Mouse (Mus musculus): ENCODE measurements around the gene Fbxl8. TPM values are rescaled to one million over a fixed set of nuclear protein-coding genes. Genes with fewer than 3 reads are reported as not detected.
"Not testable (repeated sequence)": the region's sequence is repeated elsewhere in the genome, so short reads cannot be mapped to it uniquely, and the experiment has no call there.

Gene Fbxl8
- polyA plus RNA-seq, 1 experiment from 2014 or later = 1.8 TPM

DNA sequence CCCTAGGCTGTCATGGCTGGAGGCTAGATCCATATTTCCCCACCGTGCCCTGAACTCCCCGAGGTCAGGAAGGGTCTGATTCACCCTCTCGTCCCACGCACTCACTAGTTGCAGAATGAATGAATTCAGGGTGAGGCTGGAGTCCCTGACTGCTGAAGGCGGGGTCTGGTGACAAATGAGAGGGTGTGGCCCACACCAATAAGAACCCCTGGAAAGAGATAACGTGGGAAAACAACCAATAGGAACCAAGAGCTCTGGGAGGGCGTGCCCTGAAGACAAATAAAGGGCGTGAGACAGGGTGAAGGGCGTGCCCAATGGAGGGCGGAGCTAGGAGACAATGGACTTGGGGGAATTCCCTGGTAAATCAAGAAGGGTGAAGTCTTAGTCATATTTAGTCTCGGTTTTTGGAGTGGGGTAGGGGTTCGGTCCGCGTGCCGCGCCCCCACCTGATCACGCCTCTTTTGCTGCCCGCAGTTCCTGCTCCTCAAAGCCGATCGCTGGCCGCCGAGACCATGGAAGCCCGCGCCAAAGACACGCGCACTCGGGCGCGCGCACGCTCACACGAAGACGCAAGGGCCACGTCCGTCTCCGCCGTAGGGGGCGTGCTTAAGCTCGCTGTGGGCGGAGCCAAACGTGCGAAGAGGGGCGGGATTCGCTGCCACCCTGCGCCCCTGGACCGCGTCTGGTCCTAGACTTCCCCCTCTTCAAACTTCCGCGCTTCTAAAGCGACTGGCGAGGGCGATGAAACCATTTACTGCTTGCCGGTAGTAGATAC is 24.7 kb downstream of the Fbxl8 start:
- Histone ChIP-seq H3K4me3 (replicated peaks; ENCODE audit: low read depth, low read length) (peak overlapping the region; percentile 49), H3K27ac (peak overlapping the region; percentile 71), H3K4me2 (ENCODE audit: low read length) (peak overlapping the region; percentile 81), H3K27me3 (ENCODE audit: insufficient read depth, low read length) (peaks cover 4% of the 10 kb centered on the region; the same call in 1 of the 2 replicates), H3K9me3 (replicated peaks; ENCODE audit: low read length) (no peaks in the 10 kb centered on the region), H3K9ac (ENCODE audit: low read depth, low read length) (peak overlapping the region; percentile 46; the same call in 1 of the 2 replicates), H3K4me1 (replicated peaks; ENCODE audit: insufficient read depth, low read length) (peaks cover 18% of the 10 kb centered on the region), H3K36me3 (ENCODE audit: insufficient read depth, low read length) (no peaks in the 10 kb centered on the region)
- ATAC-seq (replicated peaks; ENCODE audit: low FRiP score, low read depth) (peak; percentile 90), DNase-seq (ENCODE audit: low spot score) (peak; percentile 98)
- WGBS = under 1% methylated on average over 53 of the region's 53 CpGs
- TF ChIP-seq CTCF (IDR thresholded peaks at IDR 0.05; ENCODE audit: low read depth) = peak; percentile 51

DNA sequence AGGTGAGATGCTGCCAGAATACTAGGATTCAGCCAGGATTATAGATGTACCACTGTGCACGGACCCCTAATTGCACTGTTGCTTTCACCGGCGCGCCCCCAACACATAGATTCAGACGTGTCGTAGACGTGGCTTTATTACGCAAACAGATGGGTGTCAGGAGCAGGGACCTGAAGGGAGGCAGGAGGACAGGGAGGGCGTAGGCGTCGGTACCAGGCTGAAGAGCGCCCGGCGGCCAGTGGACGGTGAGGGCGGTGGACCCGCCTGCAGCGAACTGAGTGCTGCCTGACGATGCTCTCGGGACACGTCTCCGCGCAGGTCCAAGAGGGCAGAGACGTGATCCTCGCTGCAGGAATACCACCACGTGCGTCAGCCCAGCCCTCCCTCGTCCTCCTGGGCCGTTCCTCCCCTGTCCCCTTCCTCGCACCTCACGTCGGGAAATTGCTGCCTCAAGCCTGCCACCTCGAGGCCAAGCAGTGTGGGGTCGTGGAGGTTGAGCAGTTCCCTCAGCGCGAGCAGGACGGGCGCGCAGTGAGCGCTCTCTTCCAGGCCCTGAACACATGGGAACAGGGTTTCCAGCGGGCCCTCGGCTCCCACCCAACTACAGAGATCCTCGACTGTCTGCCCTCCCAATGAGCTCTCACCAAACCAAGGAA is 25.5 kb downstream of the Fbxl8 start, which contains the start of gene 4931428F04Rik:
4931428F04Rik (minus strand) TSS at position 60 of the 656 bp plus-strand sequence.
- DNase-seq (ENCODE audit: low spot score) (peak; percentile 58), ATAC-seq (replicated peaks; ENCODE audit: low FRiP score, low read depth) (peak; percentile 53)
- Histone ChIP-seq H3K4me2 (ENCODE audit: low read length) (peak within 1 kb of the TSS; percentile 81), H3K36me3 (ENCODE audit: insufficient read depth, low read length) (no peaks in the 10 kb centered on the region), H3K4me1 (replicated peaks; ENCODE audit: insufficient read depth, low read length) (peaks cover 18% of the 10 kb centered on the region), H3K27ac (peak within 1 kb of the TSS; percentile 71), H3K9ac (ENCODE audit: low read depth, low read length) (peak within 1 kb of the TSS; percentile 46; the same call in 1 of the 2 replicates), H3K9me3 (replicated peaks; ENCODE audit: low read length) (no peaks in the 10 kb centered on the region), H3K27me3 (ENCODE audit: insufficient read depth, low read length) (peaks cover 4% of the 10 kb centered on the region; the same call in 1 of the 2 replicates), H3K4me3 (replicated peaks; ENCODE audit: low read depth, low read length) (peak within 1 kb of the TSS; percentile 49)
- 4% methylated on average over 43 of the region's 43 CpGs for WGBS
- peak; percentile 69 for TF ChIP-seq CTCF (IDR thresholded peaks at IDR 0.05; ENCODE audit: low read depth)

DNA sequence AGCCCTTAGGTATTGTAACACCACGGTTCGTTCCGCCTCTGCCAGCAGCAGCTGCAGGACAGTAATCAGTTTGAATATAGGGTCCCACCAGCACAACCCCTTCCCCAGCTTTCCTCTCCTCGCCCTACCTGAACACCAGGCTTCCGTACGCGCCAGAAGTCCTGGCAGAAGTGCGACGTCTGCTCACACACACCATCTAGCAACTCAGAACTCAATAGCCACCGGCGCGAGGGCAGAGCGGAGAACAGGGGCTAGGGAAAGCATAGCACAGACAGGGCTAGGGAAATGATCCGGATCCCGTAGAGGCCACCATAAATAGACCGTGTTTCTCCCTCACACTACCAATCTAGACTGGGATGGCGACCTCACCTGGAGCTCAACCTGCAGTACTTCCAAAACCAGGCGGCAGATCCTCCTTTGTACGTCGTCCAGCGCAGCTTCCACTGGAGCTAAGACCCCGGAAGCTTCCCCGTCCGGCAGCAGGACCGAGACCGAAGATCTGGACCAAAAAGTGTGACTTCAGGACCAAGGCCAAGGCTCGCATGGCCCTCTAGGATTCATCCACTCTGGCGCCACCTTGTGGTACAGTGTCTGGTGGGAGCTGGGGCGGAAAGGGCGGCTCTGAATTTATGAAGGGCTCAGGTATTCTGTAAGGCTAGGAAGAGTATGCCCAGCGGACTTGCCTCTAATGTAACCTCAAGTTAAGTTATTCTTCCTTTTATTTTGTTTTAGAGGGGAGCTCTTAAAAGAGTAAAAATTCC is 26.3 kb downstream of the Fbxl8 start:
- 9% methylated on average over 31 of the region's 31 CpGs for WGBS
- peak overlapping the region; percentile 81 for H3K4me2 ChIP-seq (ENCODE audit: low read length)
- no peak for ATAC-seq (replicated peaks; ENCODE audit: low FRiP score, low read depth)

DNA sequence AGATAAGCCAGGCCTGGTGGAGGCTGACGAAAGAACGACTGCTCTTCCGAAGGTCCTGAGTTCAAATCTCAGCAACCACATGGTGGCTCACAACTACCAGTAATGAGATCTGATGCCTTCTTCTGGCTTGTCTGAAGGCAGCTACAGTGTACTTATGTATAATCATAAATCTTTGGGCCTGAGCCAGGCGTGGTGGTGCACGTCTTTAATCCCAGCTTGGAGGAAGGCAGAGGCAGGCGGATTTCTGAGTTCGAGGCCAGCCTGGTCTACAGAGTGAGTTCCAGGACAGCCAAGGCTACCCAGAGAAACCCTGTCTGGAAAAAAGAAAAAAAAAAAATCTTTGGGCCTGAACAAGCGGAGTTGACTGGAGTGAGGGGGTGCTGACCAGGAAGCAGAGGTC is 26.9 kb downstream of the Fbxl8 start:
- not testable (repeated sequence) for H3K27me3 ChIP-seq (ENCODE audit: insufficient read depth, low read length); H3K4me3 ChIP-seq (replicated peaks; ENCODE audit: low read depth, low read length); H3K36me3 ChIP-seq (ENCODE audit: insufficient read depth, low read length); DNase-seq (ENCODE audit: low spot score); H3K9ac ChIP-seq (ENCODE audit: low read depth, low read length); ATAC-seq (replicated peaks; ENCODE audit: low FRiP score, low read depth); H3K27ac ChIP-seq; H3K4me2 ChIP-seq (ENCODE audit: low read length); H3K9me3 ChIP-seq (replicated peaks; ENCODE audit: low read length)
- WGBS = 80% methylated on average over 8 of the region's 8 CpGs
- H3K4me1 ChIP-seq (replicated peaks; ENCODE audit: insufficient read depth, low read length) = peaks cover 18% of the 10 kb centered on the region

More for the DNA sequence above, 26.3 kb downstream of the Fbxl8 start:
- H3K36me3 ChIP-seq (ENCODE audit: insufficient read depth, low read length) = no peaks in the 10 kb centered on the region
- H3K4me1 ChIP-seq (replicated peaks; ENCODE audit: insufficient read depth, low read length) = peaks cover 18% of the 10 kb centered on the region
- H3K27me3 ChIP-seq (ENCODE audit: insufficient read depth, low read length) = peaks cover 4% of the 10 kb centered on the region; the same call in 1 of the 2 replicates
- H3K9me3 ChIP-seq (replicated peaks; ENCODE audit: low read length) = no peaks in the 10 kb centered on the region
- H3K9ac ChIP-seq (ENCODE audit: low read depth, low read length) = no peak overlapping the region
- DNase-seq (ENCODE audit: low spot score) = peak; percentile 94
- H3K27ac ChIP-seq = no peak overlapping the region
- peak overlapping the region; percentile 49; the same call in 1 of the 2 replicates for H3K4me3 ChIP-seq (replicated peaks; ENCODE audit: low read depth, low read length)
- TF ChIP-seq CTCF (IDR thresholded peaks at IDR 0.05; ENCODE audit: low read depth) = peak; percentile 97

DNA sequence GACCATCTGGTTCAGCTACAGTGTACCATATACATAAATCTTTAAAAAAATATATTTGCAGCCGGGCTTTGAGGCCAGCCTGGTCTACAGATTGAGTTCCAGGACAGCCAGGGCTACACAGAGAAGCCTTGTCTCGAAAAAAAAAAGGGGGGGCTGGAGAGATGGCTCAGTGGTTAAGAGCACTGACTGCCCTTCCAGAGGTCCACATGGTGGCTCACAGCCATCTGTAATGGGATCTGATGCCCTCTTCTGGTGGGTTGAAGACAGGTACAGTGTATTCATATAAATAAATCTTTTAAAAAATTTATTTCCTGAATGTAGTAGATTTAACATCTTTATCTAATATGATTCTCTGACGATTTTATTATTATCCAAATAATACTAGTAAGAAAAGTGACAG is 27.4 kb downstream of the Fbxl8 start:
- H3K4me2 ChIP-seq (ENCODE audit: low read length); ATAC-seq (replicated peaks; ENCODE audit: low FRiP score, low read depth); DNase-seq (ENCODE audit: low spot score); H3K27me3 ChIP-seq (ENCODE audit: insufficient read depth, low read length); H3K9me3 ChIP-seq (replicated peaks; ENCODE audit: low read length); H3K9ac ChIP-seq (ENCODE audit: low read depth, low read length); H3K27ac ChIP-seq; H3K4me3 ChIP-seq (replicated peaks; ENCODE audit: low read depth, low read length); H3K36me3 ChIP-seq (ENCODE audit: insufficient read depth, low read length): not testable (repeated sequence)
- peaks cover 18% of the 10 kb centered on the region for H3K4me1 ChIP-seq (replicated peaks; ENCODE audit: insufficient read depth, low read length)
- peak; percentile 33; the same call in 1 of the 2 replicates for TF ChIP-seq CTCF (IDR thresholded peaks at IDR 0.05; ENCODE audit: low read depth)
- WGBS = 73% methylated on average over 3 of the region's 3 CpGs

DNA sequence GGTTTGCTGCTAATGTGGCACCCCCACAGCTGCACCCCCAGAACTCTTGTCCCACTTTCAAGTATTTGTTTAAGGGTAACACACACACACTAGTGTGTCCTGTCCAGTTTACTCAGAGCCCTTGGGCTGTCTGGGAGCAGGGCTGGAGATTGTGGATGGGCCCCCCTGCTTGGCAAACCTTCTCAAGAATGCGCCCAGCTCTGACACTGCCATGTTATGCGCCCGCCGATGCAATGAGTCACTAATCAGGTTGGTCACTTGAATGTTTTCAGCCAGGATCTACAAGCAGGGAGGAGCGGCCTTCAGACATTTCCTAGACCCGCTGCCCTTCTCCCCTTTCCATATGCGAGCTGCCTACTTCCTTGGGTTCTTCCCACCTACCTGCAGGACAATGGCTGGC is 28.0 kb downstream of the Fbxl8 start:
- no peak overlapping the region for H3K27ac ChIP-seq
- WGBS = 73% methylated on average over 7 of the region's 7 CpGs
- H3K27me3 ChIP-seq (ENCODE audit: insufficient read depth, low read length) = peaks cover 4% of the 10 kb centered on the region; the same call in 1 of the 2 replicates
- TF ChIP-seq CTCF (IDR thresholded peaks at IDR 0.05; ENCODE audit: low read depth) = no peak
- H3K4me1 ChIP-seq (replicated peaks; ENCODE audit: insufficient read depth, low read length) = peaks cover 18% of the 10 kb centered on the region
- H3K9me3 ChIP-seq (replicated peaks; ENCODE audit: low read length) = no peaks in the 10 kb centered on the region
- H3K4me2 ChIP-seq (ENCODE audit: low read length) = no peak overlapping the region
- H3K4me3 ChIP-seq (replicated peaks; ENCODE audit: low read depth, low read length) = no peak overlapping the region
- H3K36me3 ChIP-seq (ENCODE audit: insufficient read depth, low read length) = no peaks in the 10 kb centered on the region
- H3K9ac ChIP-seq (ENCODE audit: low read depth, low read length) = no peak overlapping the region
- ATAC-seq (replicated peaks; ENCODE audit: low FRiP score, low read depth) (no peak), DNase-seq (ENCODE audit: low spot score) (no peak)
